ENCODE assay signal across 23 mouse cellular contexts in genomic region chr3:138283831-138284230, GRCm38 (mm10). TPM values are rescaled to one million over a fixed set of nuclear protein-coding genes. Genes with fewer than 3 reads are reported as not detected.
"Had no signal": no experiment of that assay in that cellular context is flagged by ENCODE, and none has a peak within 500 bp of the region (broad histone marks: within the 10 kb centered on the region; RNA-seq: fewer than 3 reads in every experiment).

No protein-coding gene starts in this region.

- DNase-seq: kidney, adult 18-20 months; kidney, postnatal 10 days; kidney, postnatal 4 days; retina, postnatal 1 day; right cerebral cortex, postnatal 4 days; spleen, adult 18-20 months; thymus, adult 18-20 months; thymus, postnatal 14 days had no signal

- H3K4me3 ChIP-seq: layer of hippocampus, adult 2 months; left cerebral cortex, adult 2 months; limb, embryonic 15.5 days; megakaryocyte, embryonic 14.5 days; midbrain, embryonic 15.5 days; neural tube, embryonic 12.5 days had no signal

- H3K4me1 ChIP-seq: limb, embryonic 15.5 days; megakaryocyte, embryonic 14.5 days; midbrain, embryonic 15.5 days; neural tube, embryonic 12.5 days had no signal

RNA-seq across cellular contexts. Expression of gene Adh1, which starts 23.0 kb away (rescaled TPM):
- total RNA-seq: monocyte, adult 5-6 weeks had no signal
- polyA plus RNA-seq: macrophage had no signal

RNA-seq across cellular contexts. Expression of gene Adh6a, which starts 29.3 kb away (rescaled TPM):
- total RNA-seq: layer of hippocampus, adult 2 months; layer of hippocampus, postnatal 14 days; left cerebral cortex, adult 2 months; left cerebral cortex, postnatal 14 days; monocyte, adult 5-6 weeks had no signal
- polyA plus RNA-seq: kidney, embryonic 14.5 days; limb, embryonic 11.5 days; liver, embryonic 14.5 days; macrophage; midbrain, embryonic 11.5 days; midbrain, embryonic 15.5 days; neural tube, embryonic 12.5 days; stomach, embryonic 14.5 days had no signal

RNA-seq across cellular contexts. Expression of gene Adh6b, which starts 57.7 kb away (rescaled TPM):
- total RNA-seq: layer of hippocampus, adult 2 months; layer of hippocampus, postnatal 14 days; left cerebral cortex, adult 2 months; monocyte, adult 5-6 weeks had no signal
- polyA plus RNA-seq: macrophage; midbrain, embryonic 15.5 days; stomach, embryonic 14.5 days had no signal
